In the genomic region with DNA sequence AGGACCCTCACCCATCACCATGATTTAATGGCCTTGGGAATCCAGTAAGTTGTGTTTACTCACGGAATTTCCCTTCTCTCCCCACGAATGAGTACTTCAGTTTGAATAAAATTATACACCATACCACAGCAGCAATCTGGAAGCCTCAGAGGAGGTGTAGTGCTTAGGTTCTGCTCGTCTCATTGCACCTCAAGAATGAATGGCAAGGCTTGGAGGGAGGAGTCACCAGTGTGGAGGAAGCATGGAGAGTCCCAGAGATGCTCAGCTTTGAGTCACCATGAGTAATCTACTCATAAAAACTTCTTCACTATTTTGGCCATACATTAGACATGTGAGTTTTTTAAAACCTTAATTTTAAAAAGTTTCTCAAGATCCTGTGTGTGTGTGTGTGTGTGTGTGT, we compare ENCODE assay signal across 24 mouse cellular contexts.
DNase-seq lines count a peak whose midpoint lies in the region; ATAC-seq and TF ChIP-seq lines count a peak whose summit lies in the region.
"Had no signal": no experiment of that assay in that cellular context is flagged by ENCODE, and none has a peak within 500 bp of the region (broad histone marks: within the 10 kb centered on the region; RNA-seq: fewer than 3 reads in every experiment).

No protein-coding gene starts in this region.

- no peaks in the 10 kb centered on the region for H3K79me3 ChIP-seq in C2C12 (ENCODE audit: low read depth)

- H3K4me3 ChIP-seq in C2C12 (ENCODE audit: insufficient read depth, poor library complexity, severe bottlenecking) (no peak overlapping the region), myocyte (no peak overlapping the region)
- no peak overlapping the region for H3K4me3 ChIP-seq in kidney, embryonic 15.5 days (replicated peaks)

- no peaks in the 10 kb centered on the region for H3K36me3 ChIP-seq in C2C12 (ENCODE audit: control insufficient read depth, insufficient read depth)
- H3K36me3 ChIP-seq in myocyte (ENCODE audit: control insufficient read depth, insufficient read depth): no peaks in the 10 kb centered on the region
- no peaks in the 10 kb centered on the region for H3K36me3 ChIP-seq in kidney, embryonic 15.5 days
- H3K36me3 ChIP-seq: G1E had no signal

- no peak overlapping the region for H3K9ac ChIP-seq in kidney, embryonic 15.5 days

- H3K4me1 ChIP-seq in kidney, embryonic 15.5 days: no peaks in the 10 kb centered on the region

- H3K4me2 ChIP-seq in myocyte (ENCODE audit: low read depth): peak overlapping the region; percentile 1
- no peak overlapping the region for H3K4me2 ChIP-seq in kidney, embryonic 15.5 days

- H3K79me2 ChIP-seq in C2C12 (ENCODE audit: control insufficient read depth, insufficient read depth) (no peaks in the 10 kb centered on the region), myocyte (ENCODE audit: control insufficient read depth, insufficient read depth) (no peaks in the 10 kb centered on the region)

- CTCF ChIA-PET in Patski (lab: Charles Lee): no interaction called here

- DNase-seq in 3T3-L1 (ENCODE audit: low read depth, low spot score) (peak; percentile 69), Patski (ENCODE audit: low read depth, low spot score) (no peak)
- no peak for DNase-seq in layer of hippocampus, postnatal 14 days (ENCODE audit: low spot score in 2 of 2)
- DNase-seq in adrenal gland, adult 2 months: no peak
- DNase-seq in thymus, postnatal 4 days: no peak
- DNase-seq: adrenal gland, adult 8-10 months; adrenal gland, postnatal 10 days; adrenal gland, postnatal 14 days; adrenal gland, postnatal 25 days; adrenal gland, postnatal 36 days; B cell, adult 2 months; cerebellum, adult 11 months; cerebellum, adult 11-12 months; cerebellum, adult 18-20 months; cerebellum, adult 2 months; cerebellum, adult 8-10 months; cerebellum, adult 9-10 months had no signal

- no peak for TF ChIP-seq POLR2A in myocyte (IDR thresholded peaks at IDR 0.05; ENCODE audit: insufficient read length, low read depth)

- H3K9me3 ChIP-seq in kidney, embryonic 15.5 days (replicated peaks): no peaks in the 10 kb centered on the region
- H3K9me3 ChIP-seq: G1E had no signal

- H3ac ChIP-seq in C2C12 (ENCODE audit: control insufficient read depth, insufficient read length, low read depth) (no peak overlapping the region), myocyte (ENCODE audit: control insufficient read depth, insufficient read length) (no peak overlapping the region)

- POLR2A ChIA-PET in Patski (lab: Charles Lee): no interaction called here

- H3K27me3 ChIP-seq in C2C12 (ENCODE audit: control insufficient read depth, insufficient read depth, insufficient read length) (no peaks in the 10 kb centered on the region), Patski (no peaks in the 10 kb centered on the region), myocyte (ENCODE audit: control insufficient read depth, insufficient read depth, insufficient read length) (no peaks in the 10 kb centered on the region)
- H3K27me3 ChIP-seq in kidney, embryonic 15.5 days: no peaks in the 10 kb centered on the region
- H3K27me3 ChIP-seq: CH12.LX had no signal

- no peak for TF ChIP-seq CTCF in C2C12 (IDR thresholded peaks at IDR 0.05; ENCODE audit: control insufficient read depth, insufficient read depth, insufficient read length)
- no peak for TF ChIP-seq CTCF in Patski (IDR thresholded peaks at IDR 0.05)

- H3K27ac ChIP-seq in kidney, embryonic 15.5 days: no peak overlapping the region

- peak; percentile 55 for ATAC-seq in Patski
- ATAC-seq in kidney, embryonic 15.5 days (replicated peaks; ENCODE audit: low FRiP score): no peak
- ATAC-seq: activated CD4-positive, CD25-positive, alpha-beta regulatory T cell, adult 4 months; CD4-positive, CD25-positive, alpha-beta regulatory T cell, adult 4 months had no signal

- WGBS in kidney, embryonic 15.5 days: 70% methylated on average over 3 of the region's 3 CpGs

- in situ Hi-C loops in Patski (cut with MboI; ENCODE audit: low pct_unique_long_range_greater_than_20kb): no loop called here

TF ChIP-seq in C2C12, 6 proteins besides CTCF, POLR2A, EP300 and RAD21:
- no peak for TF ChIP-seq MYOG (IDR thresholded peaks at IDR 0.05; ENCODE audit: control insufficient read depth, extremely low read depth, insufficient read length)
- TF ChIP-seq MAX (IDR thresholded peaks at IDR 0.05): peak; percentile 29
- TF ChIP-seq MYOD1 (IDR thresholded peaks at IDR 0.05; ENCODE audit: control insufficient read depth, insufficient read length, low read depth): no peak
- no peak for TF ChIP-seq CEBPB (IDR thresholded peaks at IDR 0.05; ENCODE audit: low read depth)
- peak; percentile 18 for TF ChIP-seq FOSL1 (IDR thresholded peaks at IDR 0.05; ENCODE audit: insufficient read depth, low read length, poor library complexity, severe bottlenecking)
TF ChIP-seq in C2C12: peak in this region for 2.

TF ChIP-seq in myocyte, 11 proteins besides CTCF, POLR2A, EP300 and RAD21:
- no peak for TF ChIP-seq SRF (IDR thresholded peaks at IDR 0.05; ENCODE audit: control insufficient read depth, insufficient read length, low read depth)
- no peak for TF ChIP-seq CEBPB (IDR thresholded peaks at IDR 0.05; ENCODE audit: insufficient read depth, poor library complexity, severe bottlenecking)
- no peak for TF ChIP-seq TCF3 (IDR thresholded peaks at IDR 0.05; ENCODE audit: insufficient read length, low read depth)
- no peak for TF ChIP-seq REST (IDR thresholded peaks at IDR 0.05; ENCODE audit: insufficient read depth, insufficient read length)
- no peak for TF ChIP-seq POLR2AphosphoS2 (IDR thresholded peaks at IDR 0.05; ENCODE audit: insufficient read length, low read depth)
- no peak for TF ChIP-seq MAX (IDR thresholded peaks at IDR 0.05; ENCODE audit: low read depth)
- TF ChIP-seq MYOD1 (IDR thresholded peaks at IDR 0.05; ENCODE audit: control insufficient read depth in 1 of 3, insufficient read length in 2 of 3, low read depth in 2 of 3): no peak
